Mouse (Mus musculus): ENCODE measurements around the gene Gmfg. TPM values are rescaled to one million over a fixed set of nuclear protein-coding genes. Genes with fewer than 3 reads are reported as not detected.
A peak's percentile ranks its signal among the peaks of the same experiment; 100 is the strongest.

The Gmfg gene
- 1 to 10 TPM; 1.3 to 1.6 TPM for total RNA-seq (2021)
- long read RNA-seq, experiment 1: 0 reads
- long read RNA-seq, experiment 2, partial matches to known transcripts: 0 of 1 reads
- long read RNA-seq, experiment 2, other reads (novel, unspliced or antisense): 0 of 1 reads

GRCm38 (mm10) chr7:28436932-28437570, at the start of gene Gmfg:
Gene Gmfg (plus strand): TSS chr7:28437447.
- peak; percentile 71 to 74 for DNase-seq (ENCODE audit: extremely low spot score in 1 of 2, low spot score in 2 of 2)
- Histone ChIP-seq H3K27ac (peak within 1 kb of the TSS; percentile 91), H3K4me3 (peak within 1 kb of the TSS; percentile 69)
- TF ChIP-seq CTCF (IDR thresholded peaks at IDR 0.05): peak; percentile 59
- intact Hi-C loops (cut with DNase I): loop anchor here (2.0 kb wide), 2 partner anchors 44 to 164 kb away; partner anchors contain the start of genes Med29 and Paf1

DNA sequence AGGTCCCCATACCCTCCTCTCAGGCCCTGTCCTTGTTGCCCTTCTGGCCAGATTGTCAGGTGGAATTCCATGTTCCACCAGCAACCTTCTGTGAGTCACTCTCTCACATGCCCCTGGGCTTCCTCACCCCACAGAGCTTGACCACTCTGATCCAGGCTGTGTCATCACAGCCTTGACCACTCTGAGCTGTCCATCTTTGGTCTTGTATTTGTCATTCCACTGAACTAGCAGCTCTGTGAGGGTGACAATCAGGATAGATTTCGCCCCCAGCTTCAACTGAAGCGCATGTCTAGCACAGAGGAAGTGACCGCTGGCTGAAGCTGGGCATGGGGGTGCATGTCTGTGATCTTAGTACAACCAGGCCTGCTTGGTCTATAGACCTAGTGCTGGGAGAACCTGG, 46.9 kb upstream of the Gmfg start:
- Histone ChIP-seq H3K4me3 (no peak overlapping the region), H3K27ac (no peak overlapping the region)
- intact Hi-C loops (cut with DNase I): loop anchor here (5.0 kb wide), 1 partner anchor 212 kb away; no protein-coding TSS in a partner anchor
- TF ChIP-seq CTCF (IDR thresholded peaks at IDR 0.05): no peak
- DNase-seq (ENCODE audit: extremely low spot score in 1 of 2, low spot score in 2 of 2): no peak

DNA sequence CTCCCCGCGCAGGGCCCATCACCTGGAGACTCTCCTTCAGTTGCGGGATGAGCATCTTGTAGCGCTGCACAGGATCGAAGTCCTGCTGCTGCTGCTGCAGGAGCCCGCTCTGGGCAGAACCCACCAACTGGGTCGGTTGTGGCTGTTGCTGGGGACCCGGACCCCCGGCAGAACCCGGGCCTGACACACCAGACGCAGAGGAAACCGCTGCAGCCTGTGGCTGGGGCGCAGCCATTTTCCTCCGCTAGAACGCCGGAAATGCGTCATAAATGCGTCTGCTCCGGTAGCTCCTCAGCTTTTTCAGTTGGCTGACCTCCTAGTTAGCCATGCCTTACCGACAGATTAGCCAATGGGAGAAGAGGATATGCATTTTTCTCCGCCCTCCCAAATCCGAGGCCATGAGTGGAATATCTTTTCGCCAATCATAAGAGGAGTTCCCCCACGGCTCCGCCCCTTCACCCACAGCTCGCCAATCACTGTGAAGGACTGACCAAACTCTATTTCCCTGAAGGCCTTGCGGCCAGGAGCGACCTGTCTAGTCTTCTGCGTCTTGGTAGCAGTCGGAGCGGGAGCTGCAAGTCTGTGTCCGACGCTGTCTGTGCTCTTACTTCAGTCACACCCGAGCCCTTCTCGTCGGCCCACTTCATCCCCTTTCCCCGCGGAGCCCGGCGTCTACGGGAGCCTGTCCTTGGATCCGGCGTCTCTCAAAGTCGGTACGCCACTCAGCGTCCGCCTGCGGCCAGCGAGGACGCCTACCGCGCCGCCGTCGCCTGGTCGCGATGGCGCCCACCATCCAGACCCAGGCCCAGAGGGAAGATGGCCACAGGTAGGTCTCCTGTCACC, 44.6 kb upstream of the Gmfg start, which contains the start of the genes Med29 and Paf1:
Gene Med29 (minus strand): TSS at position 280 of the 843 bp plus-strand sequence.
Gene Paf1 (plus strand): TSS at position 523 of the 843 bp plus-strand sequence.
- peak; percentile 93 to 97 for DNase-seq (ENCODE audit: extremely low spot score in 1 of 2, low spot score in 2 of 2)
- Histone ChIP-seq H3K4me3 (peak within 1 kb of the TSS; percentile 85), H3K27ac (peak within 1 kb of the TSS; percentile 84)
- no peak for TF ChIP-seq CTCF (IDR thresholded peaks at IDR 0.05)
- intact Hi-C loops (cut with DNase I): loop anchor here (2.0 to 5.0 kb wide), 3 partner anchors 42 to 210 kb away; partner anchors contain the start of genes Gmfg and Rps16

GRCm38 (mm10) chr7:28393272-28393951, 43.8 kb upstream of the Gmfg start:
- intact Hi-C loops (cut with DNase I): loop anchor here (2.0 to 5.0 kb wide), 3 partner anchors 43 to 209 kb away; partner anchors contain the start of genes Gmfg and Rps16
- DNase-seq (ENCODE audit: extremely low spot score in 1 of 2, low spot score in 2 of 2): no peak
- peak overlapping the region; percentile 84 for H3K27ac ChIP-seq
- no peak for TF ChIP-seq CTCF (IDR thresholded peaks at IDR 0.05)
- H3K4me3 ChIP-seq: peak overlapping the region; percentile 85

- Histone ChIP-seq H3K27ac (no peak overlapping the region), H3K4me3 (no peak overlapping the region)
- no peak for DNase-seq (ENCODE audit: extremely low spot score in 1 of 2, low spot score in 2 of 2)
- intact Hi-C loops (cut with DNase I): no loop called here
- no peak for TF ChIP-seq CTCF (IDR thresholded peaks at IDR 0.05)
These were observed 41.8 kb upstream of the Gmfg start for GRCm38 (mm10) chr7:28395425-28395824.

GRCm38 (mm10) chr7:28398000-28398399, 39.2 kb upstream of the Gmfg start:
- intact Hi-C loops (cut with DNase I): no loop called here
- DNase-seq (ENCODE audit: extremely low spot score in 1 of 2, low spot score in 2 of 2): no peak
- Histone ChIP-seq H3K27ac (no peak overlapping the region), H3K4me3 (no peak overlapping the region)
- peak; percentile 64 for TF ChIP-seq CTCF (IDR thresholded peaks at IDR 0.05)

GRCm38 (mm10) chr7:28398696-28399340, 38.4 kb upstream of the Gmfg start:
- TF ChIP-seq CTCF (IDR thresholded peaks at IDR 0.05): no peak
- intact Hi-C loops (cut with DNase I): no loop called here
- Histone ChIP-seq H3K27ac (no peak overlapping the region), H3K4me3 (no peak overlapping the region)
- no peak for DNase-seq (ENCODE audit: extremely low spot score in 1 of 2, low spot score in 2 of 2)

- intact Hi-C loops (cut with DNase I): no loop called here
- no peak overlapping the region for H3K4me3 ChIP-seq
- no peak overlapping the region for H3K27ac ChIP-seq
- no peak for DNase-seq (ENCODE audit: extremely low spot score in 1 of 2, low spot score in 2 of 2)
- TF ChIP-seq CTCF (IDR thresholded peaks at IDR 0.05): no peak
These were observed 36.2 kb upstream of the Gmfg start for GRCm38 (mm10) chr7:28401030-28401429.

DNA sequence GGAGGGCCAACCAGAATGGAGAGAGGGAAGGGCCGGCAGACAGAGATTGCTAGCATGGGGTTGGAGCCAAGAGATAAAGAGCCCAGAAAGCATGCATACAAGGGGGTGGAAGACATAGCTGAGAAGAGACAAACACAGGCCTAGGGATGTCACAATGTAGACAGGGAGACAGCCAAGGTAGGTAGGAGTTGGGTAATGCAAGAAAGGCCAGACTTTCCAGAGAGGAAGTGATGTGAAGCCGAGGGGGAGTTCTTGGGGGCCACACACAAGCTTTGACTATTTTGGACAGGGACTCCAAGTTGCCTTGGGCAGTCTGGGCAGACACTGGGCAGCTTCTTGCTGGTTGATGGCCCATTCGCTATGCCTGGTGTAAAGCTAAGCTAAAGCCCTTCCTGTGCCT, 35.3 kb upstream of the Gmfg start:
- H3K27ac ChIP-seq: no peak overlapping the region
- intact Hi-C loops (cut with DNase I): no loop called here
- no peak overlapping the region for H3K4me3 ChIP-seq
- no peak for DNase-seq (ENCODE audit: extremely low spot score in 1 of 2, low spot score in 2 of 2)
- TF ChIP-seq CTCF (IDR thresholded peaks at IDR 0.05): no peak

- intact Hi-C loops (cut with DNase I): no loop called here
- DNase-seq (ENCODE audit: extremely low spot score in 1 of 2, low spot score in 2 of 2): no peak
- Histone ChIP-seq H3K4me3 (no peak overlapping the region), H3K27ac (no peak overlapping the region)
- TF ChIP-seq CTCF (IDR thresholded peaks at IDR 0.05): no peak
These were observed 26.3 kb upstream of the Gmfg start for GRCm38 (mm10) chr7:28410841-28411475.

All from left cerebral cortex, adult 2 months (tissue).